Mouse (Mus musculus): ENCODE measurements around the gene Gm10638.

DNA sequence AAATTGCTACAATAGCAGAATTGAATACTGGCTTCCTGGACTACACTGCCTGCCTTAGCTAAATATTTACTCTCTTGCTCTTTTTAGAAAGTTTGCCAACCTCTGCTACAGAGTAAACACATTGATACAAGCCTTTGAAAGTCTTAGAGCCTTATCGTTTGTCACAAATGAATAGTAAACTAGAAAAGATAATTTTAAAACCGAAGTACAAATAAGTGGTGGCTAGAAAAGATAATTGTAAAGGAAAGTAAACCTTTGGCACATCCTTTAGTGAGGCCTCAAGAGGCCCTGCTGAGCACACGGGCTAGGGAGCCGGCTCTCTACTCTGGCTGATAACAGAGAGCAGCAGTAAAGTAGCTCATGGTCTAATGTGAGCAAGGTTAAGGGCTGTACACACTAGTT is 13.6 kb downstream of the Gm10638 start:
- TF ChIP-seq POLR2A (IDR thresholded peaks at IDR 0.05; ENCODE audit: borderline replicate concordance, extremely low read depth, low read depth, low read length) (no peak), CTCF (IDR thresholded peaks at IDR 0.05; ENCODE audit: insufficient read depth, low read length) (no peak)
